Mouse (Mus musculus): ENCODE data around the gene Rnase10.

- TF ChIP-seq POLR2A (IDR thresholded peaks at IDR 0.05; ENCODE audit: insufficient read length, low read depth) (no peak), CEBPB (IDR thresholded peaks at IDR 0.05; ENCODE audit: insufficient read depth, poor library complexity, severe bottlenecking) (no peak), TCF3 (IDR thresholded peaks at IDR 0.05; ENCODE audit: insufficient read length, low read depth) (no peak), MAX (IDR thresholded peaks at IDR 0.05; ENCODE audit: low read depth) (no peak), E2F4 (IDR thresholded peaks at IDR 0.05; ENCODE audit: insufficient read depth) (no peak), USF1 (IDR thresholded peaks at IDR 0.05; ENCODE audit: low read depth) (no peak), REST (IDR thresholded peaks at IDR 0.05; ENCODE audit: insufficient read depth, insufficient read length) (no peak), POLR2AphosphoS2 (IDR thresholded peaks at IDR 0.05; ENCODE audit: insufficient read length, low read depth) (no peak), TCF12 (IDR thresholded peaks at IDR 0.05; ENCODE audit: insufficient read depth, poor library complexity, severe bottlenecking) (no peak), MYOG (IDR thresholded peaks at IDR 0.05; ENCODE audit: control insufficient read depth in 1 of 3, insufficient read depth in 1 of 3, insufficient read length in 2 of 3, low read depth in 2 of 3) (no peak), SRF (IDR thresholded peaks at IDR 0.05; ENCODE audit: control insufficient read depth, insufficient read length, low read depth) (no peak), MYOD1 (IDR thresholded peaks at IDR 0.05; ENCODE audit: control insufficient read depth in 1 of 3, insufficient read length in 2 of 3, low read depth in 2 of 3) (no peak)
Observed at GRCm38 (mm10) chr14:51007914-51008713, 563 bp downstream of the Rnase10 start.

All from myocyte (in vitro differentiated cells).